Mouse (Mus musculus) lung, adult 2 months (tissue): Measurements from ENCODE around the gene Nav2. TPM values are rescaled to one million over a fixed set of nuclear protein-coding genes. Genes with fewer than 3 reads are reported as not detected.

Experiments used
- DNase-seq: peaks from one replicate; pipeline ENCODE4 v3.0.0; 2022
- H3K4me1 ChIP-seq: fragments of 200-500 bp; 2 replicates; pipeline ENCODE4 v1.6.1; 2011; ENCODE audit warnings: low read length; ENCODE audit not compliant: control insufficient read depth, insufficient read depth
- H3K4me3 ChIP-seq: fragments of 200-500 bp; replicated peaks from 2 replicates; pipeline ENCODE3; 2011; ENCODE audit warnings: low read depth, mild to moderate bottlenecking, control low read depth, low read length; ENCODE audit errors: extremely low read depth
- CTCF ChIP-seq: fragments of 200-500 bp; IDR thresholded peaks from 2 replicates; pipeline ENCODE4 v1.5.1; 2011; ENCODE audit warnings: mild to moderate bottlenecking, low read length, control low read depth; ENCODE audit not compliant: insufficient read depth
- POLR2A ChIP-seq: fragments of 200-500 bp; IDR thresholded peaks from 2 replicates; pipeline ENCODE4 v1.6.1; 2011; ENCODE audit warnings: low read depth, mild to moderate bottlenecking, control low read depth, low read length, borderline replicate concordance; ENCODE audit errors: extremely low read depth
- WGBS: fragments of 180-500 bp; shearing (Covaris S2); methylation state at CpG from one replicate; pipeline ENCODE4 v1.1.7; 2018; 5-methylcytosine and 5-hydroxymethylcytosine counted together
- polyA plus RNA-seq: library from polyadenylated mRNA; depleted of rRNA; stranded (reverse); fragments of >200 nt; gene quantifications from 2 replicates; pipeline ENCODE4 v1.2.3, GENCODE M21; 2012

Nav2 gene
- polyA plus RNA-seq, 1 experiment = 33.9 TPM

- WGBS = 71% methylated on average over 6 of the region's 6 CpGs
- no peak for TF ChIP-seq POLR2A
- TF ChIP-seq CTCF = no peak
- Histone ChIP-seq H3K4me3 (no peak overlapping the region), H3K4me1 (peaks cover 11% of the 10 kb centered on the region; the same call in 1 of the 2 replicates)
- DNase-seq = no peak
Observed at GRCm38 (mm10) chr7:49252902-49253301, 344.4 kb downstream of the Nav2 start.

- DNase-seq = no peak
- H3K4me3 ChIP-seq = no peak overlapping the region
- TF ChIP-seq CTCF = no peak
- TF ChIP-seq POLR2A = no peak
- WGBS = 99% methylated on average over 5 of the region's 5 CpGs
- peaks cover 8% of the 10 kb centered on the region; the same call in 1 of the 2 replicates for H3K4me1 ChIP-seq
Observed at GRCm38 (mm10) chr7:49255053-49255452, 346.5 kb downstream of the Nav2 start.

- 67% methylated on average over 13 of the region's 13 CpGs for WGBS
- peaks cover 5% of the 10 kb centered on the region; the same call in 1 of the 2 replicates for H3K4me1 ChIP-seq
- TF ChIP-seq CTCF (no peak), POLR2A (no peak)
- no peak overlapping the region for H3K4me3 ChIP-seq
- no peak for DNase-seq
Observed at GRCm38 (mm10) chr7:49257234-49257906, 348.9 kb downstream of the Nav2 start.

- 49% methylated on average over 6 of the region's 6 CpGs for WGBS
- peaks cover 5% of the 10 kb centered on the region; the same call in 1 of the 2 replicates for H3K4me1 ChIP-seq
- DNase-seq = no peak
- TF ChIP-seq POLR2A (no peak), CTCF (no peak)
- H3K4me3 ChIP-seq = no peak overlapping the region
Observed at GRCm38 (mm10) chr7:49258088-49258487, 349.6 kb downstream of the Nav2 start.

- WGBS = 57% methylated on average over 13 of the region's 13 CpGs
- TF ChIP-seq CTCF (no peak), POLR2A (no peak)
- DNase-seq = no peak
- H3K4me3 ChIP-seq = no peak overlapping the region
- H3K4me1 ChIP-seq = peaks cover 5% of the 10 kb centered on the region; the same call in 1 of the 2 replicates
Observed at GRCm38 (mm10) chr7:49261941-49262511, 353.5 kb downstream of the Nav2 start.

- TF ChIP-seq POLR2A (no peak), CTCF (no peak)
- H3K4me3 ChIP-seq = no peak overlapping the region
- 42% methylated on average over 6 of the region's 6 CpGs for WGBS
- no peaks in the 10 kb centered on the region for H3K4me1 ChIP-seq
- no peak for DNase-seq
Observed at GRCm38 (mm10) chr7:49266422-49266821, 357.9 kb downstream of the Nav2 start.

- TF ChIP-seq CTCF (no peak), POLR2A (no peak)
- DNase-seq = no peak
- H3K4me1 ChIP-seq = 0 out of 2 replicates have a peak, but pooled peaks cover 2% of the 10 kb centered on the region
- whole genome bisulfite sequencing = 74% methylated on average over 12 of the region's 12 CpGs
- no peak overlapping the region for H3K4me3 ChIP-seq
Observed at GRCm38 (mm10) chr7:49267621-49268325, 359.3 kb downstream of the Nav2 start.

- DNase-seq = no peak
- H3K4me3 ChIP-seq = no peak overlapping the region
- 82% methylated on average over 9 of the region's 9 CpGs for WGBS
- H3K4me1 ChIP-seq = 0 out of 2 replicates have a peak, but pooled peaks cover 2% of the 10 kb centered on the region
- no peak for TF ChIP-seq CTCF
- TF ChIP-seq POLR2A = no peak
Observed at GRCm38 (mm10) chr7:49268401-49268921, 359.9 kb downstream of the Nav2 start.

GRCm38 (mm10) chr7:49270855-49271254 lies 362.3 kb downstream of the Nav2 start:
- DNase-seq = no peak
- TF ChIP-seq POLR2A (no peak), CTCF (no peak)
- Histone ChIP-seq H3K4me3 (no peak overlapping the region), H3K4me1 (0 out of 2 replicates have a peak, but pooled peaks cover 2% of the 10 kb centered on the region)
- WGBS = 79% methylated on average over 11 of the region's 11 CpGs
